Mouse (Mus musculus) MEL (cell line): Measurements from ENCODE around the gene Col4a1. TPM values are rescaled to one million over a fixed set of nuclear protein-coding genes. Genes with fewer than 3 reads are reported as not detected.

Experiments used
- DNase-seq: peaks from one replicate; pipeline ENCODE4 v3.0.0; 2011; ENCODE audit warnings: low read depth, low spot score
- H3K27ac ChIP-seq: 2 replicates; pipeline ENCODE4 v1.5.1; 2012; ENCODE audit warnings: low read depth, mild to moderate bottlenecking, control low read depth, low read length, moderate library complexity; ENCODE audit not compliant: control insufficient read depth
- H3K27me3 ChIP-seq, 2 experiments: fragments of 150-350 bp in 1 of 2; sonication (generic) in 1 of 2; 2 replicates each; pipeline ENCODE4 v1.6.1; 2012; ENCODE audit warnings: low read length in 2 of 2, mild to moderate bottlenecking in 2 of 2, improper control_type of control experiment in 1 of 2, moderate library complexity in 1 of 2; ENCODE audit not compliant: insufficient read depth in 2 of 2, control insufficient read depth in 1 of 2
- H3K36me3 ChIP-seq, 2 experiments: 2 replicates each; pipeline ENCODE4 v1.6.1; 2012 to 2014; ENCODE audit warnings: low read length in 2 of 2, improper control_type of control experiment in 1 of 2, inconsistent platforms in 1 of 2, mild to moderate bottlenecking in 1 of 2; ENCODE audit not compliant: insufficient read depth in 2 of 2, control insufficient read depth in 1 of 2
- H3K4me1 ChIP-seq, 2 experiments: fragments of 150-350 bp in 1 of 2; sonication (generic) in 1 of 2; 2 replicates each; pipeline ENCODE4 v1.6.1; 2012; ENCODE audit warnings: low read length in 2 of 2, improper control_type of control experiment in 1 of 2, mild to moderate bottlenecking in 1 of 2; ENCODE audit not compliant: insufficient read depth in 2 of 2, control insufficient read depth in 1 of 2
- H3K4me3 ChIP-seq, 2 experiments: fragments of 150-350 bp in 1 of 2; sonication (generic) in 1 of 2; 2 replicates each; pipeline ENCODE4 v1.5.1; 2012; ENCODE audit warnings: low read depth in 2 of 2, low read length in 2 of 2, mild to moderate bottlenecking in 2 of 2, moderate library complexity in 2 of 2, control low read depth in 1 of 2, improper control_type of control experiment in 1 of 2; ENCODE audit not compliant: control insufficient read depth in 1 of 2, insufficient read depth in 1 of 2
- H3K79me2 ChIP-seq: 2 replicates; pipeline ENCODE4 v1.6.1; 2012; ENCODE audit warnings: mild to moderate bottlenecking, low read length, moderate library complexity; ENCODE audit not compliant: control insufficient read depth, poor library complexity, insufficient read depth
- H3K9ac ChIP-seq: 2 replicates; pipeline ENCODE4 v1.6.1; 2012; ENCODE audit warnings: low read depth, mild to moderate bottlenecking, control low read depth, low read length, moderate library complexity; ENCODE audit not compliant: control insufficient read depth, poor library complexity, severe bottlenecking
- H3K9me3 ChIP-seq: fragments of 150-350 bp; sonication (generic); replicated peaks from 2 replicates; pipeline ENCODE4 v1.6.1; 2012; ENCODE audit warnings: mild to moderate bottlenecking, low read length, improper control_type of control experiment, moderate library complexity; ENCODE audit not compliant: insufficient read depth
- CTCF ChIP-seq, 3 experiments: IDR thresholded peaks in 2 of 3; conservative IDR thresholded peaks in 1 of 3; 2 replicates each; pipeline ENCODE4 v1.5.1; 2011 to 2012; ENCODE audit warnings: low read length in 3 of 3, low read depth in 2 of 3, mild to moderate bottlenecking in 2 of 3, improper control_type of control experiment in 1 of 3, inconsistent platforms in 1 of 3, mixed read lengths in 1 of 3, moderate library complexity in 1 of 3; ENCODE audit not compliant: control insufficient read depth in 1 of 3, insufficient read depth in 1 of 3, poor library complexity in 1 of 3, severe bottlenecking in 1 of 3
- ELF1 ChIP-seq: IDR thresholded peaks from 2 replicates; pipeline ENCODE4 v1.6.1; 2014; ENCODE audit warnings: low read depth, mild to moderate bottlenecking, inconsistent platforms, low read length, improper control_type of control experiment, moderate library complexity
- EP300 ChIP-seq, 2 experiments: IDR thresholded peaks; 2 replicates each; pipeline ENCODE4 v1.6.1; 2011; ENCODE audit warnings: improper control_type of control experiment in 2 of 2, low read length in 2 of 2, low read depth in 1 of 2, mild to moderate bottlenecking in 1 of 2
- GABPA ChIP-seq: IDR thresholded peaks from 2 replicates; pipeline ENCODE4 v1.6.1; 2012; ENCODE audit warnings: low read depth, mild to moderate bottlenecking, inconsistent platforms, low read length, improper control_type of control experiment, moderate library complexity
- KAT2A ChIP-seq: conservative IDR thresholded peaks from 2 replicates; pipeline ENCODE4 v1.6.1; 2012; ENCODE audit warnings: low read depth, low read length, improper control_type of control experiment, inconsistent platforms
- MAFK ChIP-seq: IDR thresholded peaks from 2 replicates; pipeline ENCODE4 v1.6.1; 2011; ENCODE audit warnings: low read depth, mild to moderate bottlenecking, low read length, improper control_type of control experiment, borderline replicate concordance
- MAZ ChIP-seq: IDR thresholded peaks from 2 replicates; pipeline ENCODE4 v1.6.1; 2012; ENCODE audit warnings: low read depth, mild to moderate bottlenecking, inconsistent platforms, low read length, improper control_type of control experiment
- MYB ChIP-seq: IDR thresholded peaks from 2 replicates; pipeline ENCODE4 v1.6.1; 2011; ENCODE audit warnings: mild to moderate bottlenecking, low read depth, low read length, improper control_type of control experiment
- NELFE ChIP-seq: IDR thresholded peaks from 2 replicates; pipeline ENCODE4 v1.6.1; 2011; ENCODE audit warnings: low read depth, low read length, improper control_type of control experiment
- NRF1 ChIP-seq: IDR thresholded peaks from 2 replicates; pipeline ENCODE4 v1.6.1; 2014; ENCODE audit warnings: low read depth, mild to moderate bottlenecking, inconsistent platforms, low read length, improper control_type of control experiment, moderate library complexity; ENCODE audit not compliant: poor library complexity, insufficient read depth, severe bottlenecking
- RAD21 ChIP-seq: IDR thresholded peaks from 2 replicates; pipeline ENCODE4 v1.6.1; 2011; ENCODE audit warnings: mild to moderate bottlenecking, low read depth, low read length, improper control_type of control experiment
- RCOR1 ChIP-seq: IDR thresholded peaks from 2 replicates; pipeline ENCODE4 v1.6.1; 2012; ENCODE audit warnings: low read depth, mild to moderate bottlenecking, inconsistent platforms, low read length, improper control_type of control experiment
- SIN3A ChIP-seq: IDR thresholded peaks from 2 replicates; pipeline ENCODE4 v1.6.1; 2012; ENCODE audit warnings: low read length, improper control_type of control experiment, inconsistent platforms
- TAL1 ChIP-seq: IDR thresholded peaks from 2 replicates; pipeline ENCODE4 v1.6.1; 2012; ENCODE audit warnings: mild to moderate bottlenecking, inconsistent platforms, low read length, moderate library complexity, mixed read lengths
- TBP ChIP-seq: IDR thresholded peaks from 2 replicates; pipeline ENCODE4 v1.8.0; 2011; ENCODE audit warnings: low read depth, low read length, improper control_type of control experiment
- TCF12 ChIP-seq: IDR thresholded peaks from 2 replicates; pipeline ENCODE4 v1.6.1; 2014; ENCODE audit warnings: low read depth, mild to moderate bottlenecking, inconsistent platforms, low read length, improper control_type of control experiment, moderate library complexity
- UBTF ChIP-seq: IDR thresholded peaks from 2 replicates; pipeline ENCODE4 v1.6.1; 2012; ENCODE audit warnings: low read depth, mild to moderate bottlenecking, inconsistent platforms, low read length, improper control_type of control experiment, moderate library complexity, borderline replicate concordance; ENCODE audit not compliant: insufficient read depth
- USF1 ChIP-seq: IDR thresholded peaks from 2 replicates; pipeline ENCODE4 v1.6.1; 2014; ENCODE audit warnings: low read depth, mild to moderate bottlenecking, inconsistent platforms, low read length, improper control_type of control experiment, moderate library complexity
- ZC3H11A ChIP-seq: IDR thresholded peaks from 2 replicates; pipeline ENCODE4 v1.6.1; 2012; ENCODE audit warnings: low read depth, mild to moderate bottlenecking, inconsistent platforms, low read length, improper control_type of control experiment
- ZKSCAN1 ChIP-seq: IDR thresholded peaks from 2 replicates; pipeline ENCODE4 v1.6.1; 2012; ENCODE audit warnings: low read depth, mild to moderate bottlenecking, inconsistent platforms, low read length, improper control_type of control experiment, moderate library complexity
- ZNF384 ChIP-seq: IDR thresholded peaks from 2 replicates; pipeline ENCODE4 v1.6.1; 2012; ENCODE audit warnings: low read depth, mild to moderate bottlenecking, inconsistent platforms, low read length, improper control_type of control experiment
- polyA plus RNA-seq, 2 experiments: library from polyadenylated mRNA; stranded (reverse) in 1 of 2; unstranded in 1 of 2; fragments of >175 nt in 1 of 2; fragments of >200 nt in 1 of 2; gene quantifications; 2 replicates each; pipeline versions ENCODE4 v1.2.1 to v1.2.4; 2012; ENCODE audit warnings: low replicate concordance in 2 of 2, low read depth in 1 of 2; ENCODE audit not compliant: insufficient read length in 2 of 2, insufficient read depth in 1 of 2, missing spikeins in 1 of 2
- total RNA-seq: library from RNA; depleted of rRNA; stranded (reverse); fragments of 300-350 nt; gene quantifications from 2 replicates; pipeline ENCODE4 v1.2.3, GENCODE M21; 2012

Col4a1 gene
- total and polyA plus RNA-seq, 3 experiments = 0.31 TPM; not detected in 2

DNA sequence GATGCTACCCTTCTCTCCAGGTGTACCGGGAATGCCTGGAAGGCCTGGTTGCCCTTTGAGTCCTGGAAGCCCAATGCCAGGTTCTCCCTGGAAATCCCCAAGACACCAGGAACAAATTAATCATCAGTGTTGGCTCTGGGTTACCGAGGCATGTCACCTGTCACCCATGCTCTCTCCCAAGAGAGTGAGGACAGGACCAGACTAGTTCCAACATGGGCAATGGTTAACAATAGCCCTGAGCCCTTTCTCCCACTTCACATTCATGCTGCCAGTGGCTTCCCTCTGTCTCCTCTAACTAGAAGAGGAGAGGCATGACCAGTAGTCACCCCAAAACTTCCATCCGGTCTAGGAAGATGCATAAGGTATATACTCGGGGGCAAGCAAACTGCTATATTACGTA, 91.3 kb downstream of the Col4a1 start:
- Histone ChIP-seq H3K36me3 (no peaks in the 10 kb centered on the region), H3K27me3 (no peaks in the 10 kb centered on the region), H3K4me3 (no peak overlapping the region), H3K9me3 (no peaks in the 10 kb centered on the region), H3K27ac (no peak overlapping the region), H3K4me1 (no peaks in the 10 kb centered on the region), H3K9ac (no peak overlapping the region), H3K79me2 (no peaks in the 10 kb centered on the region)
- DNase-seq = no peak
- TF ChIP-seq EP300 (IDR thresholded peaks at IDR 0.05; ENCODE audit: low read depth in 1 of 2, low read length in 2 of 2) (no peak), USF1 (no peak), TCF12 (no peak), TBP (no peak), CTCF (IDR thresholded peaks at IDR 0.05 in 2 of 3, conservative IDR thresholded peaks at IDR 0.05 in 1 of 3; ENCODE audit: control insufficient read depth in 1 of 3, insufficient read depth in 1 of 3, low read depth in 2 of 3, low read length in 3 of 3, poor library complexity in 1 of 3, severe bottlenecking in 1 of 3) (no peak), MYB (no peak), NELFE (no peak), MAFK (no peak), GABPA (no peak), ZKSCAN1 (no peak), RCOR1 (no peak)

DNA sequence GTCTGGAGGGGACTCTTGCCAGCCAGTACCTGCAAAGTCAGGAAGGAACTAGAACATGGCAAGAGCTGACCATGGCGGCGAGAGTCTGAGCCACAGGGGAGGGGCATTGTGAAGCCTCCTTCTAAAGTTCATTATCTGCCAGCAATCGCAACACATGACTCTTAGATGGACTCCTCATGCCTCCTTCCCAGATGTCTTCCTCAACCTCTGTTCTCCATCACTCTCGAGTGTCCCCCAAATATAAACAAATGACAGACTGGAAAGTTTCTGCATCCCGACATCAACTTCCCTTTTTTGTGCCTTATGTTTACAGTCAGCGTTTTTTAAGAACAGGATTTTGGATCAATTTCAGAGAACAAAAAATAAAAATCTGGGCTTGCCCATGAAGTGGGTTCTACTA, 93.3 kb downstream of the Col4a1 start:
- no peak for DNase-seq
- Histone ChIP-seq H3K4me1 (no peaks in the 10 kb centered on the region), H3K9me3 (no peaks in the 10 kb centered on the region), H3K27me3 (no peaks in the 10 kb centered on the region), H3K9ac (no peak overlapping the region), H3K4me3 (no peak overlapping the region), H3K36me3 (no peaks in the 10 kb centered on the region), H3K79me2 (no peaks in the 10 kb centered on the region), H3K27ac (no peak overlapping the region)
- TF ChIP-seq CTCF (IDR thresholded peaks at IDR 0.05 in 2 of 3, conservative IDR thresholded peaks at IDR 0.05 in 1 of 3; ENCODE audit: control insufficient read depth in 1 of 3, insufficient read depth in 1 of 3, low read depth in 2 of 3, low read length in 3 of 3, poor library complexity in 1 of 3, severe bottlenecking in 1 of 3) (no peak), ZC3H11A (no peak), NRF1 (no peak), ZKSCAN1 (no peak), EP300 (IDR thresholded peaks at IDR 0.05; ENCODE audit: low read depth in 1 of 2, low read length in 2 of 2) (no peak), MAZ (no peak), ELF1 (no peak), ZNF384 (no peak), TCF12 (no peak), NELFE (no peak), TAL1 (no peak), SIN3A (no peak), KAT2A (no peak), RAD21 (no peak), UBTF (no peak), MAFK (no peak)
